Mouse (Mus musculus): ENCODE results near the gene Atrnl1.
"Not testable (repeated sequence)": the region's sequence is repeated elsewhere in the genome, so short reads cannot be mapped to it uniquely, and the experiment has no call there.

GRCm38 (mm10) chr19:57696781-57697180, 85.9 kb downstream of the Atrnl1 start:
- not testable (repeated sequence) for TF ChIP-seq CTCF (IDR thresholded peaks at IDR 0.05; ENCODE audit: insufficient read depth, low read length); POLR2A (IDR thresholded peaks at IDR 0.05; ENCODE audit: borderline replicate concordance, extremely low read depth, low read depth, low read length)
